Comparison of ENCODE assay signal across 18 mouse cellular contexts in the genomic region with DNA sequence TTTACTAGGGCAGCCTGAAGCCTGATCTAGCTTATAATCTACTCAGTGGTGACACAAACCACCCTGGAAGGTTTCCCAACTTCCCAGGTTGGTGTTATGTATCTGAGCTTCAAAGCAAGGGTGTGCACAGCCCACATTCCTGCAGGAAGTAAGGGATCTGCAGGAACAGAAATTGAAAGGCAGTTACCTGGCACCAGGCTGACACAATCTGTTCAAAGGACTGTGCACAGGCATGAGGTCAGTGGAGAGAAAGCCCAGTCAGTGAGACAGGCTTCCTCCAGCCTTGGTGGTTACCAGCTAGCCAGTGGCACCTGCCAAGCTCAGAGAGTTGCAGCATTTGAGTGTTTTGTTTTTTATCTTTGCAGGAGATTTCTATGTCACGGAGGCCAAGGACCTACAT.
DNase-seq lines count a peak whose midpoint lies in the region; ATAC-seq and TF ChIP-seq lines count a peak whose summit lies in the region.
"Had no signal": no experiment of that assay in that cellular context is flagged by ENCODE, and none has a peak within 500 bp of the region (broad histone marks: within the 10 kb centered on the region; RNA-seq: fewer than 3 reads in every experiment).

No protein-coding gene starts in this region.

- DNase-seq in forebrain, postnatal 0 days: no peak
- DNase-seq in Muller cell, postnatal 12 days (ENCODE audit: inconsistent ontology term): peak; percentile 10
- DNase-seq in adrenal gland, postnatal 36 days: peak; percentile 2 to 40
- peak; percentile 97 for DNase-seq in cerebellum, adult 9-10 months
- no peak for DNase-seq in liver, postnatal 0 days
- no peak for DNase-seq in spleen, postnatal 36 days (ENCODE audit: low spot score in 2 of 2)
- DNase-seq: heart, adult 11 months; lung, postnatal 4 days had no signal

- 78% methylated on average over 1 of the region's 1 CpGs for WGBS in forebrain, embryonic 12.5 days
- WGBS in forebrain, postnatal 0 days: 39% methylated on average over 1 of the region's 1 CpGs
- 90% methylated on average over 1 of the region's 1 CpGs for WGBS in neural tube, embryonic 15.5 days
- WGBS in liver, postnatal 0 days (ENCODE audit: insufficient replicate concordance): 61% methylated on average over 1 of the region's 1 CpGs

- no peak for ATAC-seq in forebrain, embryonic 12.5 days (ENCODE audit: low FRiP score)
- ATAC-seq in forebrain, postnatal 0 days: no peak
- ATAC-seq in neural tube, embryonic 15.5 days (ENCODE audit: low FRiP score): no peak
- ATAC-seq in liver, postnatal 0 days: no peak
- ATAC-seq: intestine, embryonic 15.5 days had no signal

- H3K27ac ChIP-seq in forebrain, embryonic 12.5 days: 0 out of 2 replicates have a peak overlapping the region, but pooled peaks have one; percentile 1
- no peak overlapping the region for H3K27ac ChIP-seq in forebrain, postnatal 0 days (ENCODE audit: low read depth, low read length)
- H3K27ac ChIP-seq in neural tube, embryonic 15.5 days (replicated peaks): no peak overlapping the region
- H3K27ac ChIP-seq in liver, postnatal 0 days (ENCODE audit: low read depth): no peak overlapping the region
- H3K27ac ChIP-seq: intestine, embryonic 15.5 days; kidney, postnatal 0 days; limb, embryonic 13.5 days; liver, embryonic 15.5 days; midbrain, embryonic 15.5 days; stomach, embryonic 15.5 days had no signal

- no peaks in the 10 kb centered on the region for H3K27me3 ChIP-seq in forebrain, embryonic 12.5 days
- H3K27me3 ChIP-seq in forebrain, postnatal 0 days (ENCODE audit: insufficient read depth, low read length): no peaks in the 10 kb centered on the region
- no peaks in the 10 kb centered on the region for H3K27me3 ChIP-seq in neural tube, embryonic 15.5 days (replicated peaks)
- H3K27me3 ChIP-seq in liver, postnatal 0 days (ENCODE audit: insufficient read depth, low read length): no peaks in the 10 kb centered on the region
- H3K27me3 ChIP-seq: intestine, embryonic 15.5 days; limb, embryonic 13.5 days; liver, embryonic 15.5 days; midbrain, embryonic 15.5 days; stomach, embryonic 15.5 days had no signal

- H3K4me3 ChIP-seq in forebrain, embryonic 12.5 days (replicated peaks): no peak overlapping the region
- no peak overlapping the region for H3K4me3 ChIP-seq in forebrain, postnatal 0 days (ENCODE audit: low read depth, low read length)
- no peak overlapping the region for H3K4me3 ChIP-seq in neural tube, embryonic 15.5 days (replicated peaks)
- no peak overlapping the region for H3K4me3 ChIP-seq in liver, postnatal 0 days (ENCODE audit: low read depth, low read length)
- H3K4me3 ChIP-seq: erythroblast, embryonic 14.5 days; hindbrain, embryonic 10.5 days; intestine, embryonic 15.5 days; limb, embryonic 13.5 days; liver, embryonic 15.5 days; midbrain, embryonic 15.5 days; stomach, embryonic 15.5 days had no signal

- no peak overlapping the region for H3K4me2 ChIP-seq in forebrain, embryonic 12.5 days
- no peak overlapping the region for H3K4me2 ChIP-seq in forebrain, postnatal 0 days (ENCODE audit: low read depth)
- no peak overlapping the region for H3K4me2 ChIP-seq in neural tube, embryonic 15.5 days
- H3K4me2 ChIP-seq in liver, postnatal 0 days (ENCODE audit: low read depth, low read length): no peak overlapping the region
- H3K4me2 ChIP-seq: intestine, embryonic 15.5 days; limb, embryonic 13.5 days; liver, embryonic 15.5 days; midbrain, embryonic 15.5 days; stomach, embryonic 15.5 days had no signal

- no peak overlapping the region for H3K9ac ChIP-seq in forebrain, embryonic 12.5 days
- H3K9ac ChIP-seq in forebrain, postnatal 0 days: no peak overlapping the region
- H3K9ac ChIP-seq in neural tube, embryonic 15.5 days (replicated peaks): no peak overlapping the region
- no peak overlapping the region for H3K9ac ChIP-seq in liver, postnatal 0 days (replicated peaks)
- H3K9ac ChIP-seq: intestine, embryonic 15.5 days; limb, embryonic 13.5 days; liver, embryonic 15.5 days; midbrain, embryonic 15.5 days; stomach, embryonic 15.5 days had no signal

- H3K9me3 ChIP-seq in forebrain, embryonic 12.5 days: no peaks in the 10 kb centered on the region
- no peaks in the 10 kb centered on the region for H3K9me3 ChIP-seq in forebrain, postnatal 0 days (ENCODE audit: low read length)
- H3K9me3 ChIP-seq in neural tube, embryonic 15.5 days (replicated peaks): no peaks in the 10 kb centered on the region
- H3K9me3 ChIP-seq in liver, postnatal 0 days (ENCODE audit: low read length): no peaks in the 10 kb centered on the region
- H3K9me3 ChIP-seq: hindbrain, embryonic 10.5 days; intestine, embryonic 15.5 days; limb, embryonic 13.5 days; liver, embryonic 15.5 days; midbrain, embryonic 15.5 days; stomach, embryonic 15.5 days had no signal

- no peaks in the 10 kb centered on the region for H3K36me3 ChIP-seq in forebrain, embryonic 12.5 days (replicated peaks)
- H3K36me3 ChIP-seq in forebrain, postnatal 0 days (ENCODE audit: insufficient read depth): no peaks in the 10 kb centered on the region
- no peaks in the 10 kb centered on the region for H3K36me3 ChIP-seq in neural tube, embryonic 15.5 days
- H3K36me3 ChIP-seq in liver, postnatal 0 days (replicated peaks; ENCODE audit: insufficient read depth, low read length): no peaks in the 10 kb centered on the region
- H3K36me3 ChIP-seq: hindbrain, embryonic 10.5 days; intestine, embryonic 15.5 days; limb, embryonic 13.5 days; liver, embryonic 15.5 days; midbrain, embryonic 15.5 days; stomach, embryonic 15.5 days had no signal

- peaks cover 21% of the 10 kb centered on the region for H3K4me1 ChIP-seq in forebrain, embryonic 12.5 days
- no peaks in the 10 kb centered on the region for H3K4me1 ChIP-seq in forebrain, postnatal 0 days (ENCODE audit: insufficient read depth)
- H3K4me1 ChIP-seq in neural tube, embryonic 15.5 days: peaks cover 6% of the 10 kb centered on the region; the same call in 1 of the 2 replicates
- no peaks in the 10 kb centered on the region for H3K4me1 ChIP-seq in liver, postnatal 0 days (ENCODE audit: insufficient read depth)
- H3K4me1 ChIP-seq: intestine, embryonic 15.5 days; limb, embryonic 13.5 days; liver, embryonic 15.5 days had no signal

- TF ChIP-seq EP300 in liver, postnatal 0 days (IDR thresholded peaks at IDR 0.05; ENCODE audit: low read depth): no peak

- no peak for TF ChIP-seq CTCF in forebrain, postnatal 0 days (IDR thresholded peaks at IDR 0.05; ENCODE audit: low read depth)
- no peak for TF ChIP-seq CTCF in liver, postnatal 0 days (IDR thresholded peaks at IDR 0.05; ENCODE audit: low read depth)

Comparison
In these comparisons a context has a peak if more than half of its experiments do, and no peak if none do; other contexts are left out.
1. DNase-seq: peak in Muller cell, postnatal 12 days (single experiment), adrenal gland, postnatal 36 days (2 of 2) and cerebellum, adult 9-10 months (single experiment); none in forebrain, postnatal 0 days (single experiment), liver, postnatal 0 days (single experiment) and spleen, postnatal 36 days (0 of 2).